Mouse (Mus musculus) E14TG2a.4 (cell line): ENCODE results near the gene Scn4b.

ENCODE experiments used
- H3K27me3 ChIP-seq: 2 replicates; pipeline ENCODE4 v1.6.1; 2014; ENCODE audit warnings: low read length, control low read depth; ENCODE audit not compliant: insufficient read depth
- H3K36me3 ChIP-seq: 2 replicates; pipeline ENCODE4 v1.6.1; 2014; ENCODE audit warnings: low read length, control low read depth; ENCODE audit not compliant: insufficient read depth
- H3K4me1 ChIP-seq: replicated peaks from 2 replicates; pipeline ENCODE4 v1.6.1; 2014; ENCODE audit warnings: low read depth, low read length, control low read depth
- H3K4me3 ChIP-seq: replicated peaks from 2 replicates; pipeline ENCODE4 v1.5.1; 2014; ENCODE audit warnings: mild to moderate bottlenecking, low read length
- H3K9me3 ChIP-seq: 2 replicates; pipeline ENCODE4 v1.6.1; 2014; ENCODE audit warnings: low read length, control low read depth
- CTCF ChIP-seq: conservative IDR thresholded peaks from 2 replicates; pipeline ENCODE4 v1.5.1; 2014; ENCODE audit warnings: low read length
- NANOG ChIP-seq: IDR thresholded peaks from 2 replicates; pipeline ENCODE4 v1.6.1; 2014; ENCODE audit warnings: borderline replicate concordance, low read length, mixed read lengths
- POU5F1 ChIP-seq: IDR thresholded peaks from 2 replicates; pipeline ENCODE4 v1.6.1; 2014; ENCODE audit warnings: low read length, borderline replicate concordance

Scn4b gene

GRCm38 (mm10) chr9:45189661-45190174 is 51.5 kb downstream of the Scn4b start:
- TF ChIP-seq CTCF (no peak), POU5F1 (no peak), NANOG (no peak)
- H3K4me1 ChIP-seq: no peaks in the 10 kb centered on the region
- no peaks in the 10 kb centered on the region for H3K36me3 ChIP-seq
- peaks cover 23% of the 10 kb centered on the region for H3K9me3 ChIP-seq
- H3K4me3 ChIP-seq: no peak overlapping the region
- H3K27me3 ChIP-seq: peaks cover 2% of the 10 kb centered on the region; the same call in 1 of the 2 replicates

GRCm38 (mm10) chr9:45195468-45195867 is 57.3 kb downstream of the Scn4b start:
- no peaks in the 10 kb centered on the region for H3K36me3 ChIP-seq
- peaks cover 23% of the 10 kb centered on the region for H3K9me3 ChIP-seq
- peaks cover 11% of the 10 kb centered on the region for H3K4me1 ChIP-seq
- peaks cover 4% of the 10 kb centered on the region; the same call in 1 of the 2 replicates for H3K27me3 ChIP-seq
- TF ChIP-seq CTCF (no peak), NANOG (no peak), POU5F1 (no peak)
- no peak overlapping the region; the same call in 1 of the 2 replicates for H3K4me3 ChIP-seq

GRCm38 (mm10) chr9:45196125-45196830 is 58.1 kb downstream of the Scn4b start:
- H3K9me3 ChIP-seq: peaks cover 23% of the 10 kb centered on the region
- H3K4me3 ChIP-seq: no peak overlapping the region; the same call in 1 of the 2 replicates
- H3K4me1 ChIP-seq: peaks cover 11% of the 10 kb centered on the region
- H3K27me3 ChIP-seq: peaks cover 4% of the 10 kb centered on the region; the same call in 1 of the 2 replicates
- TF ChIP-seq POU5F1 (no peak), NANOG (no peak), CTCF (no peak)
- no peaks in the 10 kb centered on the region for H3K36me3 ChIP-seq

- Histone ChIP-seq H3K36me3 (no peaks in the 10 kb centered on the region), H3K27me3 (peaks cover 4% of the 10 kb centered on the region; the same call in 1 of the 2 replicates), H3K4me3 (no peak overlapping the region), H3K4me1 (peaks cover 11% of the 10 kb centered on the region), H3K9me3 (peaks cover 19% of the 10 kb centered on the region)
- TF ChIP-seq NANOG (no peak), CTCF (no peak), POU5F1 (no peak)
Observed at GRCm38 (mm10) chr9:45197549-45197948, 59.4 kb downstream of the Scn4b start.

- Histone ChIP-seq H3K4me1 (peaks cover 10% of the 10 kb centered on the region), H3K4me3 (no peak overlapping the region), H3K27me3 (peaks cover 2% of the 10 kb centered on the region; the same call in 1 of the 2 replicates), H3K36me3 (no peaks in the 10 kb centered on the region), H3K9me3 (no peaks in the 10 kb centered on the region)
- no peak for TF ChIP-seq CTCF
- no peak for TF ChIP-seq POU5F1
- no peak for TF ChIP-seq NANOG
Observed at GRCm38 (mm10) chr9:45201319-45201947, 63.2 kb downstream of the Scn4b start.

- no peaks in the 10 kb centered on the region for H3K36me3 ChIP-seq
- no peak overlapping the region for H3K4me3 ChIP-seq
- TF ChIP-seq NANOG (no peak), CTCF (no peak), POU5F1 (no peak)
- peaks cover 2% of the 10 kb centered on the region; the same call in 1 of the 2 replicates for H3K27me3 ChIP-seq
- H3K9me3 ChIP-seq: no peaks in the 10 kb centered on the region
- H3K4me1 ChIP-seq: peaks cover 7% of the 10 kb centered on the region; the same call in 1 of the 2 replicates
Observed at GRCm38 (mm10) chr9:45202021-45202798, 64.0 kb downstream of the Scn4b start.
